Mouse (Mus musculus) kidney, adult 18-20 months (tissue): ENCODE results near the gene Nptn.

Source experiments
- DNase-seq: peaks from one replicate; pipeline ENCODE4 v3.0.0; 2021

The Nptn gene

DNA sequence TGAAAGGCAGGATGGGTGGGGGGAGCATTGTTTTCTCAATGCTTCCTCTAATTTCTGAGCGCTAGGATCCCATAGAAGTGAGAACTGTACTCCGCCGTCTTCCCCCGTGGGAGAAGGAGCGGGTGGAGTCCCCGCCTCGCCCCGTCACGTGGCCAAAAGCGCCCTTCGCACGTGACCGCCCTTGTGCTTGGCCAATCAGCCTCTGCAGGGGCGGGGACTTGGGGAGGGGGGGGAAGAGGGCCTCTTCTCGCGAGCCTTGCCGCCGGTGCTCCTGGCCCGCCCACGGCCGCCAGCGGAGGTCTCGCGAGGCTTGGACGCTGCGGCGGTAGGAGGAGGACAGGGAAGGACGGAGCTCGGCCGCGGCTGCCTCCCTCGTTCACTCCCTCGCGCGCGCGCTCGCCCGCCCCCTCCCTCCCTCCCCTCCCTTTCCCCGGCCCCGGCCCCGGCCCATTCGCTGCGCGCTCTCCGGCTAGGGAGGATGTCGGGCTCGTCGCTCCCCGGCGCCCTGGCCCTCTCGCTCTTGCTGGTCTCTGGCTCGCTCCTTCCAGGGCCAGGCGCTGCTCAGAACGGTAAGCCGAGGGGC, at the start of gene Nptn:
TSS of gene Nptn (plus strand) at position 283 of the 583 bp plus-strand sequence.
- DNase-seq: peak; percentile 97

DNA sequence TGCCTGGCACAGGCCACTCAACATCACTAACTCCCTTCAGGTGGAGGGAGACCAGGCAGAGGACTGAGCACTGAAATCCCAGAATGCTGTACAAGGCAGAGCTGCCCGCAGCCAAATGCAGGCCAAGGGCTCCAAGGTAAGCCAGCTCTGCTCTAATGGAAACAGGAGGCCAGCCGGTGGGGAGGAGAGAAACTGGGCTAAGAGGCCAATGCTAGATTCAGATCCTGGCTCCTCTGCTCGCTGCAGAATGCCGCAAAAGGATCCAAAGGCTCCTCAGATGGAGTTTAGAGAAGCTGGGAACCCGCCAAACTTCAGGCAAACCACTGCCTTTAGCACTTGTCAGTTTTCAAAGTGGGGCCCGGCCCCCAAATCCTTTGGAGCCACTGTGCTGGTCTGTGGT, 48.7 kb upstream of the Nptn start:
- DNase-seq: no peak

DNA sequence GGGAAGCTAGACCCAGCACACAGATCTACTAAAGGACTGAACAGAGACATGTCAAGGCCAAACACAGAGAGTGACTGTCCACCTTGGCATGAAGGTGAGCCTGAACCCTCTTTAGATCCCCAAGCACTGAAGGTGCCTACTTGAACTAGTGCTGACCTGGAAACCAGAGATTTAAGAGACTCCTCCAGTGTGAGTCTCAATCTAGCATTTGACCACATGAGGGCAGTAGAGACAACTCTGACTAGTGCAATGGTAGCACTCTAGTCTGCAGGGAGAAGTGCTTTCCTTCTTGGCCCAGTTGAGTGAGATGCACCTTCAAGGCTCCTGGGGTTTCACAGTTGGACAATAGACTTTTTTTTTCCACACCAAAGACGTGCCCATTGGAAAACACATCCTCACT, 47.3 kb upstream of the Nptn start:
- peak; percentile 38 for DNase-seq

DNA sequence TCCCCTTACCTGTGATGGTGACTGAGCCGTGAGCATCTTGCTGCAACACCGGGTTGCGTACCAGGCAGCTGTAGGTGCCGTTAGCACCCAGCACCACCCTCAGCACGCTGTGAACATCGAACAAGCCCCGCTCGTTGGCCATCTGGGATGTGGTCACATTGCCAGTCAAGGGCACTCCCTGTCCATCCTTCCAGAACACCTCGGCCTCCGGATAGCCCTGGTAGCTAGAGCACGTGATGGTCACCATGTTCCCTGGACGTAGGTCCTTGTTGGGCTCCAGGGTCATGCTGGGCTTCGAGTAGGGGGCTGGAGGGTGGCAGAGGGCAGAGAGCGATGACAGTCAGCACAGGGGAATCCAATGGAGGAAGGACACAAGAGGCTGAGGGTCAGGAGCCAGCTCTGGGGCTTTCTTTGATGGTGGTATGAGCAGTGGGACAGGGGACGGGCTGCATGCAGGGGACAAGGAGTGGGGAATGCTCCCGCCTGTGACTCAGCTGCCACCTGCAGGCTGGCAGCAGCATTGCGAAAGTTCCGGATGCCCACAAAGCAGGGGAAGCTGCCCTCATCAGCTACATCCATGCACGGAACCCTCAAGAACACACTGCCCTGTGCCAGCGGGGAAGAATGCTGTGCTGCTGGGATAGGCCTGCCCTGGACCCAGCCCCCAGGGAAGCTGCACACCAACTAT, 46.4 kb upstream of the Nptn start:
- no peak for DNase-seq

DNA sequence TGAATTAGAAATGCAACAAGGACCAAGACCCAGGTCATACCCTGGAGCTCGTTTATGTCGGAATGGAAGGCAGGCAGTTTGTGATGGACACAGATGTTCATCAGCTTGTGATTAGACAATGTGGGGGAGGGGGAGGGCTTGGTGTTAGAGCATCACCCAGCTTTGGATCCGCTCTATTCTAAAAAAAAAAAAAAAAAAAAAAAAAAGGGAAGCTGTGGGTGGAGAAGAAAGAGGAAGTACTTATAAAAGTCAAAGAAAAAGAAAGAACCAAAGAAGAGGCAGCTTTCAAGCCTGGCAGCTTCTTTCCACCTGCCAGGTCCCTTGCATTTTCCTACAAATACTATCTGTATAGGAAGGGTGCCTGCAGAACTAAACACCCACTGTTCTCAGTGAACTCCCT, 44.3 kb upstream of the Nptn start:
- no peak for DNase-seq

DNA sequence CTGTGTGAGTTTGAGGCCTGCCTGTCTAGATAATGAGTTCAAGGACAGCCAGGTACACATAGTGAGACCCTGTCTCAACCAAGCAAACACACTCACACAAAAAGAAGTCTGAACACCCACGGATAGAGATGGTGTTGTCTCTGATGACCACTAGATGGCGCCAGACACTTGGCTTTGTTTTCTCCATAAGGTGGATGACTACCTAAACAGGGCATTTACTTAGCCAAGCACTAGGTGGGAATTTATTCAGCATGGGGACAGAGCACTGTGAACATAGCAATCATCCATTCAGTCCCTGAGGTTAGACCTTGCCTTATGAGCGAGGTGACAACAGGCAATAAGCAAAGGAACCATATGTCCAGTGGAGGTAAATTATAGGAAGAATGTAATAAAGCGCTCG, 42.2 kb upstream of the Nptn start:
- peak; percentile 61 for DNase-seq

DNA sequence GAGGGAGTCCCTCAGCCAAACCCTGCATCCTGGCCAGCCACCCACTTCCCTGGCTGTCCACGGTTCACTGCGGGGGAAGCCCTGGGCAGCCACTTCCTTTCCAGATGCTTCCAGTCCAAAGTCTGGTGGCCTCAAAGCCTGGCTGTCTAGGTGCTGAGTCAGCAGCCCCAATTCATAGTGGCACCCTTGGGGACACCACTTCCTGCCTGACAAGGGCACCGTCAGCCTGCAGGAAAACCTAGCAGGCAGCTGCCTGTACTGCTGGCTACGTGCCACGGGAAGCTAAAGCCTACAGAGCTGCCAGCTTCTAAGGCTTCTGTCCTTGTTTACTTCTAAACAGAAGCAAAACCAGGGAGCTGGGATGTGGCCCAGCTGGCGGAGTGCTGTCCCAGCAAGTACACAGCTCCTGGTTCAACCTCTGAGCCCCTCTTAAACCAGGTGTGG, 40.1 kb upstream of the Nptn start:
- DNase-seq: peak; percentile 76

DNA sequence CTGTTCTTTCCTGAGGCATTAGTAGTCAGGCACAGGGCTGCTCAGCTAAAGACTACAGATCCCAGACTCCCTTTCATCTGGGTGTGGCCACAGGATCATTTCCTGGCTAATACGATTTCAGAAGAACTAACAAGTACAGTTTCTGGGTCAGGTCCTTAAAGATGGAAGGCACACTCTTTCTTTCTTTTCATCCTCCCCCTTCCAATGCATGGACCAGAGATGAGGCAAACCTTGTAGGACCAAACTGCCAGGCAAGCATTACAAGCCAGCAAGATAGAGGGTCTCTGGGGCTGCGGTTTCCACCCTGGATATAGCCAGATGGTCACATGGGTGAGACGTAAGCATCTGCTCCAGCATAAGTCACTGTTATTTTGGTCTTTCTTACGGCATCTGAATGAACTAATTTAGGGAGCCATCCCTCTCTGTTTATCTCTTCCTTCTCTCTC, 37.1 kb upstream of the Nptn start:
- DNase-seq: no peak

DNA sequence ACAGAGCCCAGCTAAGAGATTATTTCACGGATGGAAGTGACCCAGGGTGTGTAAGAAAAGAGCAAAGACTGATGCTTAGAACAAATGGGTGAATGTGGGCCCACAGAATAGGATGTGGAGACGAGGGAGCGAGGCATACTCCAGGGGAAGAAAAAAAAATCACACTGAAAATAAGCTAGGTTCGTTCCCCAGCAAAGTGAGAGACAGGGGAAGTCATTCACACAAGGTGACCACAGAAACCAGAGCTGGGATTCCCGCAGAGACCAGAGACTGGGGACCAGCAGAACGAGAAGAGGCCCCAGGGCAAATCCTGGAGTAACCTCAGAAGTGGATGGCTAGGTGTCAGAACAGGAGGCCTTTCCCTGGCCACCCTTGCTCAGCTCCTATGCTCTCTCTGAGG, 36.6 kb upstream of the Nptn start:
- DNase-seq: no peak

DNA sequence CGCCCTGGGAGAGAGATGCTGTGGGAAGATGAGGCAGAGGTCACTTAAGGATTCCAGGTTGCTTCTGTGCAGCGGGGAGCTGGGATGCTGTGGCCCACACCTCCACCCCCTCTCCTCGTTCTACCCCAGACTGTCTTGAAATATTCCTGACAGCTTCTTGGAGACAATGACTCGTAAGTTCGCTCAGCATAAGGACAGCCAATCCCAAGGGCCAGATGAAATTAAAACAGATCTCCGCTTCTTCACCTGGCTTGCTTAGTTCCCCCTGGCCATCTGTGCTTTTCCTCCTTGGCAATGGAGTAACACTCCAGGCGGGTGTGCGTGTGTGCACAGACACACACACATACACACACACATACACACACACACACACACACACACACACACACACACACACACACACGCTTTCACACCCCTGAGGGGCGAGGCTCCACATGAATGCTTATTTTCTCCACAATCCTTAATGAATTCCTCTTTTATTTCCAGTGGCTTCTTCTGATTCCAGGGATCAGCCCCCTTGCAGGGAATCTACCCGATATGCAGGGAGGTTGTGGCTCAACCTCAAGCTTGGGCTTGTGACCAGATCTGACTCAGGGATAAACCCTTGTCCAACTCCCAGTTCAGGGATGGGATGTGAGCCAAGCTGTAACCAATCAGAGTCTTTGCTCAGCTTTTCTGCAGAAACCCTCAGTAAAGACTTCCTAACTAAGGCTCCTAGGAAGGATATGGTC, 35.2 kb upstream of the Nptn start:
- DNase-seq: no peak

DNA sequence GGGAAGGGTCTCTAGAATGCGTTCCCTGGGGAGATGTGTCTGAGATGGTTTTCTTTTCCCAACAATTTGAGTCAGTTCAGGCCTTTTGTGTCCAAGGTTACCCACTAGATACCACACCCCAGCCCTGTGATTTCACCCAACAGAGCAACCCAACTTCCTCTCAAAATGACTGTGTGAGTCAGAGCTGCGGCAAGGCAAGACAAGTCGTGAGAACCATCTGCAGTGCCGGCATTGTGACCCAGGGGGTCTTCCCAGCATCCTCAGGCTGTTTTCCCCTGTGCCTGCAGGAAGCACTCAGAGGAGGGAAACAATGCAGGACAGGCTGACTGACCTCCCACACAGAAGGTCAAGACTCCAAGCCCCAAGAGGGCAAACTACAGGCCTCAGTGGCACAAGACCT, 33.1 kb upstream of the Nptn start:
- no peak for DNase-seq

DNA sequence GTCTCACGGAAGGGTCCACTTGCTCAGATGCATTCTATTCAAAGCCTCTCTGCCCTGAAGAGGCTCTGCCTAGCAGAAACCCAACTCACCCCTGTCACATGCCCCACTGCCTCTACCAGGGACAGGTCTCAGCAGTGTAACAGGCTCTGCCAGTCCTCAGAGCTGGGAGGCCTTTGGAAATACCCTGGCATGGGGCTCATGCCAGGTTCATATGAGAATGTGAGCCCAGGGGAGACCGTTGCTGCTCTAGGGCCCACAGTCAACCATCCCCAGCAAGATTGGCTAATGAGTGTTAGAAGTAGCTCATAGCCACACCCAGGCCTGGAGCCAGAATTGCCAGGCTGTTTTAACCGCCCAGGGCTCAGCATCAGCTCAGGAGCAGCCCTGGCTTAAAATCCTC, 32.3 kb upstream of the Nptn start:
- DNase-seq: peak; percentile 23

DNA sequence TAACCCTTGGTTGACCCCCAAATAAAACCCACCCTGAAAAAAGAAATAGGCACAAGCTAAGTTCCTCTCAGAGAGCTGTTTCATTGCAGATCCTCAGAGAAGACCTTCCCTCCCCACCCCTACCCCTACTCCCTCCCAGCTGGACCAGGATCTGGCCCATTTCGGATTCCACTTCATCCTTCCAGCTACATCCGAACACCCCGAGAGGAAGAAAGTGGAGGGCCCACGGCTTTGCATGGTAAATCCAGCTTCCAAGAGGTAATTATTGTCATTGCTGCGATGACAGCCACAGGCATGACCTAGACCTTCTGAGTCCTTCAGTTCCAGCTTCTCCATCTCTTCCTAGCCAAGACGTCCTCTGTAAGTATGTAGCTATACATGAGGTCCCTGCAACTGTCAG, 31.1 kb upstream of the Nptn start:
- no peak for DNase-seq

DNA sequence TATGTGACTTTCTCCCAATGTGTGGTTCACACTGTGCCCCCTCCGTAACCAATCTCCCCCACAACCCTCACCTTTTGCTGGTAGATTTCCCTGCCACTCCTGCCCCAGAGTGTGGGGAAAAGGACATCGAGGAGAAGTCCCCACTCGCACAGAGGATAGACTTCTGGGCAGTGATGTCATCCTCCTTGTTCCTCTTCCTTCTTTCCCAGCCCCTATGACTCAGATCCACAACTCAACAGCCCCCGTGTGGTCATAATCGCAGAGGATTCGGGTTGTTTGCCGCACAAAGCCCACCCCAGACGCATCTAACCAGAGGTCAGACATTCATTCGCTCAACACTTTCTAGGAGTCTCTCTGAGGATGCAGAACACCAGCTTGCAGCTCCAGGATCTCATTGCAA, 30.0 kb upstream of the Nptn start:
- DNase-seq: no peak

DNA sequence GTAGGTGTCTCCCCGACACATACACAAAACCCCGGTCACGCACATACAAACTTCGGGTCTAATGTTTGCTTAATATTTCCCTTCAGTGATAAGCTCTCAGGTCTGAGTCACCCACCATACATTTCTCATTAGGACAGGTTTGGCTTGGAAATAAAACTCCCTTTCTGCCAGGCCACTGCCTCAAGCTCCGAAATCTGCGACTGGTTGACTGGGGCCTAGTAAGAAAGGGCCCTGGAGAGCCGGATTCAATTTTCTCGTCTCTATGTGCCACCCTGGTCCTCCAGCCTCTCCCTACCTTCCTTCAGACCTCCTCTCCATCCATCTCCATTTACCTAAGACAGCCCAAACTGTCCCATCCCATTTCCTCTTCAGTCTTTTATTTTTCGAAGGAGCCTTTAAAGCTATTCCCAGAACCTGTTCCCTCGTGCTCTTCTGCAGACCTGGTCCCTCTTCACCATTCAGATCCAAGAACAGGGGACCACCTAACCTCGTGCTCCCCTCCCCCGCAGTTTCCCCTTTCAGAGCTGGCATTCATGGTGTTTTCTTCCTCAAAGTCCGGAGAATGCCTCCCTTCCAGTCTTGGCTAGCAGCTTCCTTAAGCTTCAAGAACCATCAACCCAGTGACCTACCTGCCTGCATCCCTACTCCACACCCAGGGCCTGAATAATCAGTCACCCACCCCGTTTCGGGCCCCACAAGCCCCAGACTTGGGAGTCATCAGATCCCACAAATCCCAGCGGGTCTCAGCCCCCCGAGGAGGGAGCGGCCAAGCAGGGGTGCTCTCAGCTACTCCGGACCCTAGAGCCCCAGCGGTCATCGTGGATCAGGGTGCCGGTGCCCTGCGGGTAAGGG, 27.8 kb upstream of the Nptn start:
- DNase-seq: no peak

DNA sequence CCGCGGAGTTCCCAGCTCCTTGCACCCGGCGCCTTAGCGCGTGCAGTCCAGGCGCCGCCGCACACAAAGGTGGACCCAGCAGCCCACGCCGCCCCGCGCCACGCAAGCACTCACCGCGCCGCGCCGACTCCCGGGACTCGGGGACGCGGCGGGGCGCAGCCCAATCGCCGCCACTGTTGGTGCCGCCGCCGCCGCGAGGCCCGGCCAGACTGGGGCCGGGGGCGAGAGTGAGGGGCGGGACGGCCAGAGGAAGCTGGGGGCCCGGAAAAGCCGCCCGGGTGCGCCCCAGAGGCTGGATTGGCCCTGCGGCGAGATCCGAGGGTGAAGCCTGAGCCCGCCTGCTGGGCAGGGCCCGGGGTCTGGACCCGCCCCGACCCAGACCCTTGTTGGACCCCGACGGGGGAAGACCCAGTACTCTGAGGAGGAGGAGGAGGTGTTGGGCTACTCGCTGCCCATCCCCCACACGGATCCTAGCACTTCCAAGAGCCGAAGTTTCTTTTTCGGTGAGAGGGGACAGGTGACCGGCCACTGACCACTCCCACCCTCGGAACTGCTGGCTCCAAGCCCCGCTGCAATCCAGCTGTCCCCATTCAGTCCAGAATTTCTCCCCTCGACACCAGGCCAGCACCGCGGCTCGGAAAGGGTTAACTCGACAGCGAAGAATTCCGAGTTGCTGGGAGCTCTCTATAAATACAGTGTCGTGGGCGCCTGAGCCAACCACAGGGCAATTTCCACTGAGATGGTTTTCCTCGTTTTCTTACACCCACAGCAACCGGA, 26.9 kb upstream of the Nptn start, which contains the start of gene Cd276:
TSS of gene Cd276 (minus strand) at position 530 of the 777 bp plus-strand sequence.
- DNase-seq: peak; percentile 45

DNA sequence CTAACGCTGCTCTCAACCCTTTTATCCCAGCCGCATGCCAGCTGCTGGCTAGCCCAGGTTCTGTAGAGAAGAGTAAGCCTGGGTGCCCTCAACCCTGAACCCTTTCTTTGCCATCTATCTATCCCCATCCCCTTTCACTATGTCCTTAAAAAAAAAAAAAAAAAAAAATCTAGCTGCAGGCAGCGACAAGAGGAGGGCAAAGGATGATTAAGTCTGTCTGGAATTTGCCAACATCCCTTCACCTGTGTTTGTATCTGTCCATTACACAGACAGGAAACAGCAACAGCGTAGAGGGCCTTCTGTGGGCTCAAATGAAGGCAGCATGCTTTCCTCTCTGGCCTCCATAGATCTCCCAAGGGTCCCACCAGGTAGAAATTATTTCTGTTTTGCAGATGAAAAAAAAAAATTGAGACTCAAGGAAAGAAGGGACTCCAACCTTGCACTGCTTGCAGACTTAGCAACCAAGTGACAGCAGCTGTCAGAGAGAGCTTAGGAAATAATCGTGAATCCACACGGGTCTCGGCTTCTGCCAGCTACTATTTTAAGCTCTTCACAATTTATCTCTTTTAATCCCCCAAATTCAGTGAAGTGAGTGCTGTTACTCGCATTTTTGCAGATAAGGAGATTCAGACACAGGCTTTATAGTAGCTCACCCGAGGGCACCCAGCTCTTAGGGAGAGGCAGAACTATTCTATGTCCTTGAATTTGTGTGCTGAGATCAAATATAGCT, 26.2 kb upstream of the Nptn start:
- DNase-seq: no peak

DNA sequence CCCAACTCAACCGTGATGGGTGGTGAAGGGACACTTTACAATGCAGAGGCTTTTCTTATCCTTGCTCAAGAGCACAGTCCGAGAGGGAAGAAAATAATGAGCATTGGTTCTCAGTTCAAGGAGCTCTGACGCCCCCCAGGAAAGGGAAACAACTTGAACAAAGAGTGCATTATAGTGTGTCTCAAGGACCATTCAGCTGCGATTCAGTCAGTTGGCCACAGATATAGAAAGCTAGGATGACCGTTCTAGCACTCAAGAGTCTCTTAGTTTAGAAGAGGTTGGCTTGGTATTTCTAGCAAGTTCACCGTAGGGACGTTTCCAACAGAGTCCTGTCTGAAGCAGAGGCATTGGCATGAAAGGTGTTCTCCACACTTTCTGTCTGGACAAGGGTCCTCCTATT, 25.4 kb upstream of the Nptn start:
- DNase-seq: no peak

DNA sequence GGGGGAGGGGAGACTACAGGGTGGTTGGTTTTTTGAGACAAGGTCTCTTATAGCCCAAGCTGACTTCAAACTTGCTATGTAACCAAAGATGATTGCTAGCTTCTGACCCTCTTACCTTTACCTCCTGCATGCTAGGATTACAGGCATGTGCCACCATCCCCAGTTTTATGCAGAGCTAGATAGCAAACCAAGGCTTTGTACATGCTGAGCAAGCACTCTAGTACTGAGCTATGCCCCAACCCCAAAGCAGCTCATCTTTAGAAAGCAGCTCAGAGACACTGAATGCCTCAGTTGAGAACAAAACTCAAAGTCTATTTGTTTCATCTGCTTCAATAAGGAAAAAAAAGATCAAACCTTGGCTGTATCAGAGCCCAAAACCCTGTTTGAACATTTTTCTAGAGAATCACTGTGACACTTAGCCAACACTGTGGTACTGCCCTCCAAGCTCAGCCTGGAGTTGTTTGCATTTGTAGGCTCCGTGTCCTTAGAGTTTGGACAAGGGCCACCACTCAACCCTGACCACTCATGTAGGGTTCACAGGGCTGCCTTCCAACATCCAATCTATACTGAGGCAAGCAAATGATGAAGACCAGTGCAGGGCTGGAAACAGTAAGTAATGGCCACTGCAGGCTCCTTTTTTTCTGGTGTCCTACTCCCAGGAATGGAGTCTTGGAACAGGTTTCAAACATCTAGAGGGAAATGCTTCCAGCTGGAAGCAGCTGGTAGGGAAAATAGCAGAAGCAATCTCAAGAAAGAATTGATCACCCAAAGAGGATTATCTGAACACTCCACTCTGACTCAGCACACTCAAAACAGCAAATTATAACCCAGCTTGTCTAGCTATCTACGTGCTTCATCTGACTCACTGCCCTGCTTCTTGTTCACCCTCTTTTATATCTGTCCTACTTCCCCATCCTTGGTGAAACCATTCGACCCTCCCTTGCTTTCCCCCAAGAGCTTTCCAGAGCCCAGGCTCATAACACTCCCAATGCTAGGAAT, 24.3 kb upstream of the Nptn start:
- DNase-seq: no peak

DNA sequence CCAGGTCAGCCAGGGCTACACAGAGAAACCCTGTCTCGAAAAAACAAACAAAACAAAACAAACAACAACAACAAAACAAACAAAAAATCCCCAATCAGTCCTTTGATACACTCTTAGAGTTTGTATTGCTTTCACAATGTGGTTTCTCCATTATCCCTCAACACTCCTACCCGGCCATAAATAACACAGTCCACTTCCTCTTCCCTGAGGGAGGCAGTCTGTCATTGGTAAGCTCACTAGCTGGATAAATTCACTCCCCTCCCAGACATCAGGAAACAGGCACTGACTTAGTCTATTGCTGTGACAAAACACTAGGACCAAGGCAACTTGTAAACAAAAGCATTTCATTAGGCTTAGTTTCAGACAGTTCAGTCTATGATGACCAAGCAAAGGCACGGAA, 21.8 kb upstream of the Nptn start:
- no peak for DNase-seq
